Mouse (Mus musculus) embryonic facial prominence, embryonic 11.5 days (tissue): ENCODE measurements around the gene Poll. TPM values are rescaled to one million over a fixed set of nuclear protein-coding genes. Genes with fewer than 3 reads are reported as not detected.

ENCODE experiments used
- ATAC-seq: fragments of 200-750 bp; cut with Nextera tagmentation; replicated peaks from 2 replicates; pipeline ENCODE4 v1.8.0; 2017; ENCODE audit warnings: low read depth; ENCODE audit not compliant: insufficient number of reproducible peaks, low FRiP score, low TSS enrichment
- DNase-seq: peaks from one replicate; pipeline ENCODE4 v3.0.0-alpha.2; 2015; ENCODE audit warnings: low spot score
- H3K27ac ChIP-seq: fragments of 300-500 bp; sonication (generic); replicated peaks from 2 replicates; pipeline ENCODE4 v1.5.1; 2014; ENCODE audit warnings: mild to moderate bottlenecking, low read depth, low read length, control low read depth
- H3K27me3 ChIP-seq: fragments of 300-500 bp; sonication (generic); 2 replicates; pipeline ENCODE4 v1.6.1; 2014; ENCODE audit warnings: mild to moderate bottlenecking, low read length, moderate library complexity, mixed read lengths; ENCODE audit not compliant: control insufficient read depth, insufficient read depth
- H3K36me3 ChIP-seq: fragments of 300-500 bp; sonication (generic); replicated peaks from 2 replicates; pipeline ENCODE4 v1.6.1; 2014; ENCODE audit warnings: low read depth, mild to moderate bottlenecking, low read length, moderate library complexity, mixed read lengths; ENCODE audit not compliant: control insufficient read depth, insufficient read depth
- H3K4me1 ChIP-seq: fragments of 300-500 bp; sonication (generic); 2 replicates; pipeline ENCODE4 v1.6.1; 2014; ENCODE audit warnings: low read length, mixed read lengths; ENCODE audit not compliant: control insufficient read depth, insufficient read depth
- H3K4me2 ChIP-seq: fragments of 300-500 bp; sonication (generic); 2 replicates; pipeline ENCODE4 v1.6.1; 2014; ENCODE audit warnings: low read depth, mild to moderate bottlenecking, control low read depth, low read length, moderate library complexity
- H3K4me3 ChIP-seq: fragments of 300-500 bp; sonication (generic); 2 replicates; pipeline ENCODE4 v1.5.1; 2014; ENCODE audit warnings: low read depth, low read length, control low read depth
- H3K9ac ChIP-seq: fragments of 300-500 bp; sonication (generic); replicated peaks from 2 replicates; pipeline ENCODE4 v1.6.1; 2014; ENCODE audit warnings: mild to moderate bottlenecking, control low read depth, low read length
- H3K9me3 ChIP-seq: fragments of 300-500 bp; sonication (generic); replicated peaks from 2 replicates; pipeline ENCODE4 v1.6.1; 2016; ENCODE audit warnings: mild to moderate bottlenecking, low read length, inconsistent platforms, mixed read lengths; ENCODE audit not compliant: control insufficient read depth
- WGBS: fragments of 180-500 bp; shearing (Covaris S2); extraction: QIAGEN DNeasy Blood & Tissue Kit; methylation state at CpG from one replicate; pipeline ENCODE4 v1.1.7; 2014; 5-methylcytosine and 5-hydroxymethylcytosine counted together
- polyA plus RNA-seq: library from polyadenylated mRNA; unstranded; fragments of >200 nt; fragmentation: Nextera tagmentation; extraction: Ambion mirVana; gene quantifications from 2 replicates; pipeline ENCODE4 v1.2.1, GENCODE M21; 2014

Poll gene
- polyA plus RNA-seq, 1 experiment from 2014 or later, result 15.3 TPM

- Histone ChIP-seq H3K27ac (no peak overlapping the region), H3K36me3 (no peaks in the 10 kb centered on the region; the same call in 1 of the 2 replicates), H3K9ac (no peak overlapping the region), H3K4me1 (peaks cover 5% of the 10 kb centered on the region), H3K4me2 (no peak overlapping the region), H3K9me3 (no peaks in the 10 kb centered on the region), H3K27me3 (no peaks in the 10 kb centered on the region), H3K4me3 (no peak overlapping the region)
- ATAC-seq, result no peak
- DNase-seq, result no peak
- 91% methylated on average over 6 of the region's 6 CpGs for WGBS
Measured at GRCm38 (mm10) chr19:45583136-45583535, 22.8 kb upstream of the Poll start.

GRCm38 (mm10) chr19:45582161-45582560 lies 21.8 kb upstream of the Poll start:
- Histone ChIP-seq H3K27ac (0 out of 2 replicates have a peak overlapping the region, but pooled peaks have one; percentile 38), H3K4me3 (no peak overlapping the region), H3K4me1 (peaks cover 5% of the 10 kb centered on the region), H3K4me2 (no peak overlapping the region), H3K9me3 (no peaks in the 10 kb centered on the region), H3K36me3 (no peaks in the 10 kb centered on the region; the same call in 1 of the 2 replicates), H3K9ac (no peak overlapping the region), H3K27me3 (no peaks in the 10 kb centered on the region)
- 14% methylated on average over 8 of the region's 8 CpGs for WGBS
- ATAC-seq, result no peak
- DNase-seq, result no peak

- Histone ChIP-seq H3K9ac (no peak overlapping the region), H3K4me1 (peaks cover 6% of the 10 kb centered on the region), H3K4me3 (no peak overlapping the region), H3K36me3 (no peaks in the 10 kb centered on the region; the same call in 1 of the 2 replicates), H3K4me2 (no peak overlapping the region), H3K9me3 (no peaks in the 10 kb centered on the region), H3K27me3 (no peaks in the 10 kb centered on the region), H3K27ac (no peak overlapping the region)
- DNase-seq (peak; percentile 59), ATAC-seq (no peak)
- 48% methylated on average over 3 of the region's 3 CpGs for WGBS
Measured at GRCm38 (mm10) chr19:45581257-45581656, 20.9 kb upstream of the Poll start.

GRCm38 (mm10) chr19:45580235-45580634 lies 19.9 kb upstream of the Poll start:
- H3K9ac ChIP-seq, result no peak overlapping the region
- no peak overlapping the region for H3K27ac ChIP-seq
- peaks cover 16% of the 10 kb centered on the region for H3K4me1 ChIP-seq
- no peaks in the 10 kb centered on the region; the same call in 1 of the 2 replicates for H3K36me3 ChIP-seq
- H3K27me3 ChIP-seq, result no peaks in the 10 kb centered on the region
- no peak overlapping the region for H3K4me2 ChIP-seq
- 50% methylated on average over 12 of the region's 12 CpGs for WGBS
- no peaks in the 10 kb centered on the region for H3K9me3 ChIP-seq
- no peak overlapping the region for H3K4me3 ChIP-seq
- DNase-seq (no peak), ATAC-seq (no peak)

GRCm38 (mm10) chr19:45579416-45579815 lies 19.1 kb upstream of the Poll start:
- peaks cover 22% of the 10 kb centered on the region for H3K4me1 ChIP-seq
- no peaks in the 10 kb centered on the region for H3K27me3 ChIP-seq
- no peak overlapping the region for H3K4me2 ChIP-seq
- no peaks in the 10 kb centered on the region for H3K9me3 ChIP-seq
- no peaks in the 10 kb centered on the region; the same call in 1 of the 2 replicates for H3K36me3 ChIP-seq
- 87% methylated on average over 7 of the region's 7 CpGs for WGBS
- no peak overlapping the region for H3K27ac ChIP-seq
- no peak overlapping the region for H3K9ac ChIP-seq
- H3K4me3 ChIP-seq, result no peak overlapping the region
- ATAC-seq, result no peak
- DNase-seq, result no peak

GRCm38 (mm10) chr19:45578976-45579375 lies 18.6 kb upstream of the Poll start:
- Histone ChIP-seq H3K4me1 (peaks cover 24% of the 10 kb centered on the region), H3K4me3 (no peak overlapping the region), H3K4me2 (no peak overlapping the region), H3K36me3 (no peaks in the 10 kb centered on the region; the same call in 1 of the 2 replicates), H3K9ac (no peak overlapping the region), H3K9me3 (no peaks in the 10 kb centered on the region), H3K27ac (no peak overlapping the region), H3K27me3 (no peaks in the 10 kb centered on the region)
- WGBS, result 90% methylated on average over 12 of the region's 12 CpGs
- ATAC-seq (no peak), DNase-seq (no peak)

GRCm38 (mm10) chr19:45577141-45577750 lies 16.9 kb upstream of the Poll start:
- no peak for ATAC-seq
- H3K36me3 ChIP-seq, result no peaks in the 10 kb centered on the region; the same call in 1 of the 2 replicates

GRCm38 (mm10) chr19:45575632-45576001 lies 15.3 kb upstream of the Poll start:
- Histone ChIP-seq H3K4me2 (no peak overlapping the region), H3K4me3 (no peak overlapping the region), H3K4me1 (peaks cover 19% of the 10 kb centered on the region), H3K36me3 (no peaks in the 10 kb centered on the region; the same call in 1 of the 2 replicates), H3K9ac (no peak overlapping the region; the same call in 1 of the 2 replicates), H3K27me3 (no peaks in the 10 kb centered on the region), H3K9me3 (no peaks in the 10 kb centered on the region), H3K27ac (peak overlapping the region; percentile 36; the same call in 1 of the 2 replicates)
- DNase-seq (peak; percentile 45), ATAC-seq (no peak)
- 4% methylated on average over 8 of the region's 8 CpGs for WGBS

More at GRCm38 (mm10) chr19:45577141-45577750, 16.9 kb upstream of the Poll start:
- no peak overlapping the region for H3K27ac ChIP-seq
- DNase-seq, result no peak
- no peaks in the 10 kb centered on the region for H3K27me3 ChIP-seq
- H3K4me3 ChIP-seq, result no peak overlapping the region
- H3K4me1 ChIP-seq, result peaks cover 21% of the 10 kb centered on the region
- H3K9me3 ChIP-seq, result no peaks in the 10 kb centered on the region
- H3K9ac ChIP-seq, result no peak overlapping the region
- WGBS, result 82% methylated on average over 14 of the region's 14 CpGs
- H3K4me2 ChIP-seq, result no peak overlapping the region
